Mouse (Mus musculus): ENCODE measurements around the gene Tm6sf2. TPM values are rescaled to one million over a fixed set of nuclear protein-coding genes. Genes with fewer than 3 reads are reported as not detected.
A peak's percentile ranks its signal among the peaks of the same experiment; 100 is the strongest.

Tm6sf2 gene
- polyA plus RNA-seq, 1 experiment from 2014 or later, result 1.4 TPM

DNA sequence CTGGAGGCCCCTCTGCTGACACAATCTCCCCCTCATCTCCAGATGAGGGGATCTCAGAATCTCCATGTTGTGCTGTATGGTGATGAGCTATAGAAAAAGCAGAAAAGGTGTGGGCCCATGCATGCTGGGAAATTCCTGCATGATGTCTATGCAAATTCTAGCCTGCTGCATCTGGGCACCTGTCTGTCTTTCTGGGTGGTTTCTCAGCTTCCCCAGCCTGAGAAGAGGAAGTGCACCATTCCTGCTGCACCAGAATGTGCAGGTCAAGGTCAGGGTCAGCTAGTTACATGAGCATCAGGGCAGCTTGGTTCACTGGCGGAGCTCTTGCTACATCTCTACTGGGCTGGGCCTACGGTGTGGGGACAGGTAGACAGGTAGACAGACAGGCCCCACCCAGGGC is 37.7 kb downstream of the Tm6sf2 start:
- 82% methylated on average over 2 of the region's 2 CpGs for WGBS
- Histone ChIP-seq H3K27ac (ENCODE audit: low read length) (no peak overlapping the region), H3K4me3 (ENCODE audit: low read length) (no peak overlapping the region)

DNA sequence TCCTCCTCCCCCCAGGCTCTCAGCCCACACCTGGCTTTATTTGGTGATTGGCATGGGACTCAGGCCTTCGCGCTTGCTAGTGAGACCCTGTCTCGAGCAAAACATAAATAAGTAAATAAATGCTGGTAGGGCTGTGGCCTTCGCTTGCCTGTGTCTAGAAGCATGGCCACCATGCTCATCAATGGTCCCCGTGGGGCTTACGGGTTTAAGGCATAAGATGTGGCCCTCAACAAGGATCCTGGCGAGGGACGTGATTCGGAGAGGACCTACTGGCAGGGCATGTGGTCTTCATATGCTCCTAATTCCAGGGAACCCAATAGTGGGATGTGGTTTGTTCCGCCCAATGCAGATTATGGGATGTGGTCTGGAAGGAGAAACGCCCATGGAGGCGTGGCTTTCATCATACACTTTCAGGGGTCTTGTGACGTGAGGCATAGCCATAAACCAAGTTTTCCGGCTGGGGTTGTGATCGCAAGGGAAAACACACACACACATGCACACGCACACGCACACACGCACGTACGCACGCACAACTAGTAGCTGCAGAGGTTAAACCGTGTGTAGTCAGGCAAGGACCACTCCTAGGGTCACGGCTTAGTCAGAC is 38.6 kb downstream of the Tm6sf2 start:
- Histone ChIP-seq H3K4me3 (ENCODE audit: low read length) (no peak overlapping the region), H3K36me3 (ENCODE audit: control insufficient read depth, insufficient read depth) (no peaks in the 10 kb centered on the region), H3K9me3 (replicated peaks; ENCODE audit: control insufficient read depth, low read length) (no peaks in the 10 kb centered on the region), H3K4me2 (ENCODE audit: low read depth, low read length) (no peak overlapping the region), H3K27ac (ENCODE audit: low read length) (no peak overlapping the region), H3K9ac (ENCODE audit: low read length) (no peak overlapping the region), H3K27me3 (ENCODE audit: control insufficient read depth, insufficient read depth, low read length) (peaks cover 59% of the 10 kb centered on the region), H3K4me1 (ENCODE audit: control insufficient read depth, insufficient read depth, low read length) (no peaks in the 10 kb centered on the region)
- ATAC-seq (replicated peaks; ENCODE audit: extremely low read depth, insufficient read depth, low FRiP score), result no peak
- 49% methylated on average over 23 of the region's 23 CpGs for WGBS

More for the DNA sequence above, 37.7 kb downstream of the Tm6sf2 start:
- peaks cover 55% of the 10 kb centered on the region for H3K27me3 ChIP-seq (ENCODE audit: control insufficient read depth, insufficient read depth, low read length)
- H3K4me1 ChIP-seq (ENCODE audit: control insufficient read depth, insufficient read depth, low read length), result no peaks in the 10 kb centered on the region
- no peak overlapping the region for H3K9ac ChIP-seq (ENCODE audit: low read length)
- no peaks in the 10 kb centered on the region for H3K9me3 ChIP-seq (replicated peaks; ENCODE audit: control insufficient read depth, low read length)
- no peak for ATAC-seq (replicated peaks; ENCODE audit: extremely low read depth, insufficient read depth, low FRiP score)
- H3K4me2 ChIP-seq (ENCODE audit: low read depth, low read length), result no peak overlapping the region
- H3K36me3 ChIP-seq (ENCODE audit: control insufficient read depth, insufficient read depth), result no peaks in the 10 kb centered on the region

DNA sequence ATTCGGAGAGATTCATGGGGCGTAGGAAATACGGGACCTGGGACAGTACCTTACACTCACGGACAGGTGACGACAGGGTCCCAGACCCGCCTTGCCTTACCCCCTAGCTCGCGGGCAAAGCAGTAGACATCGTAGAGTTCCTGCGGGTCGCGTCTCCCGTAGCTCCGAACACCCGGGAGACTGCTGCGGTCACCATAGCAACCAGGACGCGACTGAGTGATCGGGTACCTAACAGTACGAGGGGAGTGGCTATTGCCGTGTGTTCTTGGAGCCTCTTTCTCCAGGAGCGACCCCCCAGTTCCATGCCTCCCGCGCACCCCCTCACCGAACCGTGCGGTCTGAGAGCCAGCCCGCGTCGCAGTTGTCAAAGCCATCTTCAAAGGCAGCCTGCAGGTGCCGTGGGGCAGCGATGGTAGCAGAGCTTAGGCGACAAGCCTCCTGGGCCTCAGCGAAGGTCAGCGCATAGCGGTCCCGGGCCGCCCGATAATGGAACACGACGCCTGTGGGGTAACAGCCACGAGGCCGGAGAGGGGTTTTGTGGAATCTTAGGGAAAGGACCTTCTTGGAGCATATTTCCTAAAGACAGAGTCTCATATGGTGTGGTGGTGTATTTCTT is 39.8 kb downstream of the Tm6sf2 start:
- Histone ChIP-seq H3K9me3 (replicated peaks; ENCODE audit: control insufficient read depth, low read length) (no peaks in the 10 kb centered on the region), H3K36me3 (ENCODE audit: control insufficient read depth, insufficient read depth) (no peaks in the 10 kb centered on the region), H3K27me3 (ENCODE audit: control insufficient read depth, insufficient read depth, low read length) (peaks cover 71% of the 10 kb centered on the region), H3K4me2 (ENCODE audit: low read depth, low read length) (no peak overlapping the region), H3K4me3 (ENCODE audit: low read length) (no peak overlapping the region), H3K9ac (ENCODE audit: low read length) (no peak overlapping the region), H3K4me1 (ENCODE audit: control insufficient read depth, insufficient read depth, low read length) (no peaks in the 10 kb centered on the region), H3K27ac (ENCODE audit: low read length) (no peak overlapping the region)
- ATAC-seq (replicated peaks; ENCODE audit: extremely low read depth, insufficient read depth, low FRiP score), result no peak
- WGBS, result 8% methylated on average over 43 of the region's 43 CpGs

DNA sequence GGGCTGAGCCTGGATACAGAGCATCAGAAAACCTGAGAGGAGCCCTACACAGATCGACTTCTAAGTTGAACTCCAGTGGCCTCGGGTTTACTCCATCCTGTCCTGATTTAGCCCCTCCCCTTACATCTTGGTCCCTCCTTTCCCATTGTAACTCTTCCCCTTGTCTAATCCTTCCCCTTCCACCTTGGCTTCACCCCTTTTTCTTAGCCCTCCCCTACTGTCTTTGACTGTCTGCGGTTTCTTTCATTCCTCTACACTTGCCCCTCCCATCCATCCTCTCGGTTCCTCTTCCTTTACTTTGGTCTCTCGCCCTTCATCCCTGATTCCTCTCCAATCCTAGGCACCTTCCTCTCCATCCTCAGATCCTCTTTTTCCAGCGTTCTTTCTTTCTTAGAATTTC is 41.8 kb downstream of the Tm6sf2 start:
- ATAC-seq (replicated peaks; ENCODE audit: extremely low read depth, insufficient read depth, low FRiP score), result no peak
- no peak overlapping the region for H3K9ac ChIP-seq (ENCODE audit: low read length)
- H3K4me3 ChIP-seq (ENCODE audit: low read length), result no peak overlapping the region
- no peaks in the 10 kb centered on the region for H3K36me3 ChIP-seq (ENCODE audit: control insufficient read depth, insufficient read depth)
- 18% methylated on average over 6 of the region's 6 CpGs for WGBS
- H3K27ac ChIP-seq (ENCODE audit: low read length), result no peak overlapping the region
- H3K4me2 ChIP-seq (ENCODE audit: low read depth, low read length), result no peak overlapping the region
- H3K9me3 ChIP-seq (replicated peaks; ENCODE audit: control insufficient read depth, low read length), result no peaks in the 10 kb centered on the region
- peaks cover 90% of the 10 kb centered on the region for H3K27me3 ChIP-seq (ENCODE audit: control insufficient read depth, insufficient read depth, low read length)
- no peaks in the 10 kb centered on the region for H3K4me1 ChIP-seq (ENCODE audit: control insufficient read depth, insufficient read depth, low read length)

DNA sequence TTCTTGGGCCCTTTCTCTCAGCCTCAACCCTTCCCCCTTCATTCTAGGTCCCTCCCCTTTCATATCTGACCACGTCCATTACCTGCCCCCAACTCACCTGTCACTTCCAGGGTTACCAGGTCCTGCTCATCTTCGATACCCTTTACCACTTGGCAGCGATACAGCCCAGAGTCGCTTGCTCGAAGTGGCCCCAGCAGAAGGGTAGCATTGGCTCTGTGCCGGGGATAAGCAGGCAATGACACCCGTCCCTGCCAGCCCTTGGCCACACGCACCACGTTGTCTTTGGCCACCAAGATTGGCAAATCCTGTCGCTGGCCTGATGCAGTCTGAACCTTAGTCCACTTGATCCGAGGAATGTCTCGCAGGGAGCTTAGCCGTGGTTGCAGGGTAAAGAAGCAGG is 42.2 kb downstream of the Tm6sf2 start:
- no peak overlapping the region for H3K4me2 ChIP-seq (ENCODE audit: low read depth, low read length)
- no peak overlapping the region for H3K4me3 ChIP-seq (ENCODE audit: low read length)
- H3K9ac ChIP-seq (ENCODE audit: low read length), result no peak overlapping the region
- H3K27ac ChIP-seq (ENCODE audit: low read length), result no peak overlapping the region
- ATAC-seq (replicated peaks; ENCODE audit: extremely low read depth, insufficient read depth, low FRiP score), result no peak
- no peaks in the 10 kb centered on the region for H3K9me3 ChIP-seq (replicated peaks; ENCODE audit: control insufficient read depth, low read length)
- H3K27me3 ChIP-seq (ENCODE audit: control insufficient read depth, insufficient read depth, low read length), result peaks cover 93% of the 10 kb centered on the region
- H3K36me3 ChIP-seq (ENCODE audit: control insufficient read depth, insufficient read depth), result no peaks in the 10 kb centered on the region
- no peaks in the 10 kb centered on the region for H3K4me1 ChIP-seq (ENCODE audit: control insufficient read depth, insufficient read depth, low read length)
- 65% methylated on average over 13 of the region's 13 CpGs for WGBS

DNA sequence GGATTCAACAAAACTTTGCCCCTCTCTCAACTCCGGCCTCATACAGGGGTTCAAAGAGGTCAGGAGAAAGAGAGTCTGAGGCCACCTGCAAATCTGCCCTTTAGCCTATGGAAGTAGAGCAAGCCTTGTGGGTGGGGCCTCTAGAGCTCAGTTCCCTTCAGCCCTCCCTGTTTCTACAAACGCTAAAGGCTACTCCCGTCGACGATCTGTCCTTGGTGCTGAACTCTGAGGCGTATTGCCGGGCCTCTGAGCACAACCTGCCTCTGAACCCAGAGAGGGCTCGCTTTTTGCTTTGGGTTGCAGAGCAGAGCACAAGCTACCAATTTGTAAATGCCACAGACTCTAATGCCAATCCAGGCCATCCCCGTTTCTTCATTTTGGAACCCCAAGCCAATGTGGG is 44.9 kb downstream of the Tm6sf2 start:
- Histone ChIP-seq H3K27me3 (ENCODE audit: control insufficient read depth, insufficient read depth, low read length) (peaks cover 77% of the 10 kb centered on the region), H3K9me3 (replicated peaks; ENCODE audit: control insufficient read depth, low read length) (no peaks in the 10 kb centered on the region), H3K9ac (ENCODE audit: low read length) (no peak overlapping the region), H3K4me1 (ENCODE audit: control insufficient read depth, insufficient read depth, low read length) (no peaks in the 10 kb centered on the region), H3K27ac (ENCODE audit: low read length) (no peak overlapping the region), H3K4me2 (ENCODE audit: low read depth, low read length) (no peak overlapping the region), H3K4me3 (ENCODE audit: low read length) (no peak overlapping the region), H3K36me3 (ENCODE audit: control insufficient read depth, insufficient read depth) (no peaks in the 10 kb centered on the region)
- WGBS, result 7% methylated on average over 9 of the region's 9 CpGs
- ATAC-seq (replicated peaks; ENCODE audit: extremely low read depth, insufficient read depth, low FRiP score), result no peak

DNA sequence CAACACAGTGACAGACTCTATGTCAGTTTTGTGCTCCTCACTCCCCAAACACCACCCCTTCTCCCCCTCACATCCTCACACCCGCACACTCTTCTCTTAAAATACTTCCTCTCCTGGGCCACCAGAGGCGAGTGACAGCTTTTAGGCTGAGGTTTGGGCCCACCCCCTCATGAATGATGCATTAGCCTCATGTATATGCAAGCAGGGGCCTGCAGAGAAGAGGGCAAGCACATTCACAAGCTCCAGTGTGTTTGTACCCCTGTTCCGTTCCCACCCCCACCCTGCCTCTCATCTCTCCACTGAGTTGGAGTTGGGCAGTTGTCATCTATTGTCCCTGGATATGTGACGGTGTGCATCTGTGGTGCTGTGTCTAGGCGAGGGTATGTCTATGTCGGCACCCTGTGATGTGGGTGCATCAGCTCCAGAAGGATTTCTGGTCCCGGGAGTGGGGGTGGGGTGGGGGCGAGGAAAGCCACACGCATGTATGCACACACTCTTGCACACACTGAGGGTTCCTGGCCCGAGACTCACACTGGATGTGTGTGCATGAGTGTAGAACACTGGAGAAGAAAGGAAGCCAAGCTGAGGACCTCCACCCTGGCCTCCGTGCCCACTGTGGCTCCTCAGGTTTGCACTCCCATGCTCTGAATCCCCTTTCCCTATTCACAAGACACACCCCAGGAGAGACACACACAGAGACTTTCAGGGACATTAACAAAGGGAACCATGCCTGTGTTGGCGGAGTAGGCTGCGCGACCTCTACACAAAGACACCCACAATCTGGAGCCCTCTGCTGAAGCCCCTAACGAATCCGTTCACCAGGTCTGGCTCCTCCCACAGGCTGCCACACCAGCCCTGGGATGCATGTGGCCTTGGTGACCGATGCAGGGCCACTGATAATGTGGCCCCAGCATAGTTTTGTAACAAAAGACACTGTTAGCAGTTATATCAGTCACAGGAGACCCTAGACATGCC is 46.3 kb downstream of the Tm6sf2 start:
- Histone ChIP-seq H3K4me1 (ENCODE audit: control insufficient read depth, insufficient read depth, low read length) (no peaks in the 10 kb centered on the region), H3K9me3 (replicated peaks; ENCODE audit: control insufficient read depth, low read length) (no peaks in the 10 kb centered on the region), H3K9ac (ENCODE audit: low read length) (no peak overlapping the region), H3K4me2 (ENCODE audit: low read depth, low read length) (no peak overlapping the region), H3K36me3 (ENCODE audit: control insufficient read depth, insufficient read depth) (no peaks in the 10 kb centered on the region), H3K27me3 (ENCODE audit: control insufficient read depth, insufficient read depth, low read length) (peaks cover 64% of the 10 kb centered on the region), H3K27ac (ENCODE audit: low read length) (no peak overlapping the region), H3K4me3 (ENCODE audit: low read length) (no peak overlapping the region)
- no peak for ATAC-seq (replicated peaks; ENCODE audit: extremely low read depth, insufficient read depth, low FRiP score)
- 13% methylated on average over 17 of the region's 17 CpGs for WGBS

DNA sequence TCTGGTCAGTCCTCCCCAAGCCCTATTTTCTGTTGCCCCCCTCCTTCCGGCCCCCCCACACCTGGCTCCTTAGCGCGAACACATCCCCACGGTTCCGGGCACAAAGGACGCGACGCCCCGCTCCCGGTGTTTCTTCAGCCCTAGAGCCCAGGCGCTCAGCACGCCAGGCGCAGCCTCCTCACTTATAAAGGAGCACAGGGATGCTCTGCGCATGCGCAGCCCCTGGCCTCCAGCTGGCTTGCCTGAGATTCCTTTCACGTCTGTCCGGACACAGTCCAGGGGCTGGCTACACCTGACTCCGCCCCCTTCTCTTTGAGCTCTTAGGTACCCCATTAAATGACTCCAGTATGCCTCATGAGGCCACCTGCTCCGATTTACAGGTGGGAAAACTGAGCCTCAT is 47.9 kb downstream of the Tm6sf2 start, which contains the start of gene Ncan:
Gene Ncan, minus strand, starts transcription at position 207 of the 400 bp plus-strand sequence.
- no peak within 1 kb of the TSS; the same call in 1 of the 2 replicates for H3K4me2 ChIP-seq (ENCODE audit: low read depth, low read length)
- H3K4me1 ChIP-seq (ENCODE audit: control insufficient read depth, insufficient read depth, low read length), result no peaks in the 10 kb centered on the region
- no peak within 1 kb of the TSS for H3K27ac ChIP-seq (ENCODE audit: low read length)
- no peaks in the 10 kb centered on the region for H3K36me3 ChIP-seq (ENCODE audit: control insufficient read depth, insufficient read depth)
- 0 out of 2 replicates have a peak, but pooled peaks have one; percentile 33 for ATAC-seq (replicated peaks; ENCODE audit: extremely low read depth, insufficient read depth, low FRiP score)
- WGBS, result 4% methylated on average over 19 of the region's 19 CpGs
- no peaks in the 10 kb centered on the region for H3K9me3 ChIP-seq (replicated peaks; ENCODE audit: control insufficient read depth, low read length)
- H3K9ac ChIP-seq (ENCODE audit: low read length), result no peak within 1 kb of the TSS
- H3K27me3 ChIP-seq (ENCODE audit: control insufficient read depth, insufficient read depth, low read length), result peaks cover 54% of the 10 kb centered on the region
- no peak within 1 kb of the TSS for H3K4me3 ChIP-seq (ENCODE audit: low read length)

DNA sequence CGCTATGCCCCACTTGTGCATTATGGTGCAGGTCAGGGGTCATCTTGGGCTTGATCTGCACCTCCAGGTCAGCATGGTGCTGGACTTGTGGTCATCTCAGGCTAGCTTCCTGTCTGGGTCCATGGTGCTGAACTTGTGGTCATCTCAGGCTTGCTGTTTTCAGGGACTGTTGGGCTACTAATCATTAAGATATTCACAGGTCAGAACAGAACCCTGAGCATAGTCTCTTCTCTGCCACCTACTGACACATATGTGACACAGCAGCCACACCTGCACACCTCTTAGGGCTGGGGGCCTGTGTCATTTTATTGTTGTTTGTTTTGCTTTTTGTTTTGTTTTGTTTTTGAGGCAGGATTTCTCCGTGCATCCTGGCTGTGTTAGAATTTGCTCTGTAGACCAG is 50.1 kb downstream of the Tm6sf2 start:
- Histone ChIP-seq H3K36me3 (ENCODE audit: control insufficient read depth, insufficient read depth) (no peaks in the 10 kb centered on the region), H3K4me1 (ENCODE audit: control insufficient read depth, insufficient read depth, low read length) (no peaks in the 10 kb centered on the region; the same call in 1 of the 2 replicates), H3K27me3 (ENCODE audit: control insufficient read depth, insufficient read depth, low read length) (peaks cover 35% of the 10 kb centered on the region), H3K27ac (ENCODE audit: low read length) (no peak overlapping the region), H3K4me2 (ENCODE audit: low read depth, low read length) (no peak overlapping the region), H3K9me3 (replicated peaks; ENCODE audit: control insufficient read depth, low read length) (no peaks in the 10 kb centered on the region), H3K4me3 (ENCODE audit: low read length) (no peak overlapping the region), H3K9ac (ENCODE audit: low read length) (no peak overlapping the region)
- no peak for ATAC-seq (replicated peaks; ENCODE audit: extremely low read depth, insufficient read depth, low FRiP score)
- WGBS, result 51% methylated on average over 2 of the region's 2 CpGs
